Mouse (Mus musculus) G1E (cell line): ENCODE measurements at regions not wholly inside any gene's neighbourhood (a gene's known extent, or its start where the extent isn't known, plus 50 kb on each side); places are given as distances from the start of the nearest gene placed in this dataset.

Experiments
- CTCF ChIP-seq: IDR thresholded peaks from 2 replicates; pipeline ENCODE4 v1.5.1; 2012; ENCODE audit warnings: low read depth, low read length, inconsistent platforms, mixed read lengths
- GATA1 ChIP-seq: IDR thresholded peaks from 2 replicates; pipeline ENCODE4 v1.6.1; 2012; ENCODE audit warnings: borderline replicate concordance, low read length, inconsistent platforms, mixed read lengths
- TAL1 ChIP-seq: conservative IDR thresholded peaks from 2 replicates; pipeline ENCODE4 v1.6.1; 2012; ENCODE audit warnings: low read depth, low read length, inconsistent platforms, mixed read lengths

GRCm38 (mm10) chr16:24238075-24238555 lies 155.2 kb upstream of the Lpp start:
- TF ChIP-seq GATA1: no peak
- no peak for TF ChIP-seq CTCF
- no peak for TF ChIP-seq TAL1
